Mouse (Mus musculus) B cell, adult 67 days (primary cell): Measurements from ENCODE around the gene Hsp90b1. TPM values are rescaled to one million over a fixed set of nuclear protein-coding genes. Genes with fewer than 3 reads are reported as not detected.

Experiments
- total RNA-seq, 2 experiments: library from RNA; stranded (reverse); gene quantifications; 4 replicates each; pipeline ENCODE4 v1.2.4; 2023

The Hsp90b1 gene
- total RNA-seq = 100 to 1,000 TPM; 320 to 444 TPM

DNA sequence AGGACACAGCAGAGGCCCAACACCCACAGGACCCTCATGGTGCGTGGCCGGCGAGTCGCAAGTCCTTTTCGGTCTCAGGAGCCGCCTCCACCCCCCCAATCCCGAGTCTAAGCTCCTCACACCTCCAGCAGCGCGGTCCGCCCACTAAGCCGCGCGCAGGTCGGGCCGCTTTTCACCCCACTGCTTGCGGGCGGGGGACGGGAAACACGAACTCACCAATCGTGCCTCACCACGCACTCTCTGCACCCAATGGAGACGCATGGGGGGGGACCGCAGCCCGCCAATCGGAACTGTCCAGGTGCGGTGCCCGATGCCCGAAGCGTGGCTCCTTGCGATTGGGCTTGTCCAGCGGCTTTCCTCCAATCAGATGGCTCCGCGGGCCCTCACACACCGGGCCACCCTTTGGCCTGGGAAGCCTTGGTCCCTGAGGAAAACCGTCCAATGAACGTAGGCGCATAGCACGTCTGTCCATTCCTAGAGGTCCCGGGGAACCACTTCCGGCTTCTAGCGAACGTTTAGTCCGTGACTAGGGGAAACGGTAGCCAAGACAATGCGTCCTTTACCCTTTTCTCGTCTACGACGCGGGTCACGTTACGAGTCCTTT lies at the start of gene Hsp90b1, which contains the start of gene Ttc41:
Hsp90b1 (minus strand) TSS at position 192 of the 604 bp plus-strand sequence.
Ttc41 (plus strand) TSS at position 494 of the 604 bp plus-strand sequence.

Other genes with a start within 250 kb of the Hsp90b1 start
- not detected for gene Syn3, start 206.6 kb downstream of the Hsp90b1 start, total RNA-seq
- gene Ttc41, start 302 bp upstream of the Hsp90b1 start, total RNA-seq = 1 to 10 TPM; 2.1 to 2.4 TPM
- gene Gm49358, start 58.5 kb upstream of the Hsp90b1 start, total RNA-seq = 1 to 10 TPM in 1 of 2 experiments, under 1 TPM in 1; 0.77 to 6.2 TPM
- 10 to 100 TPM; 12.0 to 17.6 TPM for gene Nt5dc3, start 73.5 kb upstream of the Hsp90b1 start, total RNA-seq